Mouse (Mus musculus) granulocyte monocyte progenitor cell, adult 5-6 weeks (primary cell): ENCODE data around the gene Nacad. TPM values are rescaled to one million over a fixed set of nuclear protein-coding genes. Genes with fewer than 3 reads are reported as not detected.

Experiments used
- ATAC-seq: replicated peaks from 2 replicates; pipeline ENCODE4 v1.8.0; 2016; ENCODE audit warnings: mild to moderate bottlenecking, moderate TSS enrichment, inconsistent platforms; ENCODE audit not compliant: poor library complexity, severe bottlenecking
- total RNA-seq, 2 experiments: library from RNA; stranded (forward) in 1 of 2; stranded (reverse) in 1 of 2; fragments of 200-712, 200-1000 nt in 1 of 2; fragments of >200 nt in 1 of 2; fragmentation: Nextera tagmentation in 1 of 2; gene quantifications; 2 replicates each; pipeline ENCODE4 v1.2.3; 2014 to 2017

Gene Nacad
- total RNA-seq, 2 experiments from 2014 or later: not detected

- peak; percentile 74 for ATAC-seq
These were observed 19.2 kb downstream of the Nacad start for GRCm38 (mm10) chr11:6586660-6587059.

- ATAC-seq: no peak
These were observed 20.1 kb downstream of the Nacad start for GRCm38 (mm10) chr11:6585748-6586147.

DNA sequence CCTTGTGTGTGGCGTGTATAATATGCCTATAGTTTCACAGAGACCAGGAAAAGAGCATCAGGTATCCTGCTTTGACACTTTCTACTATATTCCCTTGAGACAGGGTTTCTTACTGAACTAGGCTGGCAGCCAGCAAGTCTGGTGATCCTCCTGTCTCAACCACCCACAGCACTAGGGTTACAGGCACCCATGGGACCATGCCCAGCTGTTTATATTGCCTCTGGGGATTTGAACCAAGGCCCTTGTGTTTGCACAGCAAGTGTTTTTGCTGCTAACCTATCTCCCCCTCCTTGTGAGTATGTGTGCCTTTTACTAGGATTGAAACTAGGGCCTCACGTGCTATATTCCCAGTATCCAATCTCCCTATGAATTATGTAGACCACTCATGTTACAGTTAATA is 24.3 kb downstream of the Nacad start:
- no peak for ATAC-seq

DNA sequence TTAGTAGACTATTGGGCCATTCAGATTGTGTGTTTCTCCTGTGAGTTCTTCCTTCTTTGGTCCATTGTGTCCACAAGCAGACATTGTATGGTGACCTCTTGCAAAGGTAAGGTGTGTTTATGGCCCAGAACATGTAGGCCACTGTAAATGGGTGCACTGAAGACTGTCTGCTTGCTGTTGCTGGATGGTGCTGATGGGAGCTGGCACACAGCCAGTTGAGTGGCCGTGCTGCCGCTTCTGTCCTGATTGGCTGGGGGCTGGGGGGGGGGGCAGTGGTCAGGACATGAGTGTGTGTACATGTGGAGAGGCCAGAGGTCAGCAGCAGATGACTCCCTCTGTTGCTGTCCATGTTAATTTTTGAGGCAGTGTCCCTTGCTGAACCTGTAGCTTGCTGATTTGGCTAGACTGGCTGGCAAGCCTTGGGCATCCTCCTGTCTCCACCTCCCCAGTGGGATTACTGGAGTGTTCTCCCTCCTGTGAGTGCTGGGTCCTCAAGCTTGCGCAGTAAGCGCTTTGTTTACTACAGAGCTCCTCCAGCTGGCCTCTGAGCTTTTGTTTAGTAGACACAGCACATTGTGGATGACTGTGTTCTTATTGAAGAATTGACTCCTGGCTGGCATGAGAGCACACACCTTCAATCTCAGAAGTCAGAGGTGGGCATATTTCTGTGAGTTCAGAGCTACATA is 25.6 kb downstream of the Nacad start:
- ATAC-seq: no peak

DNA sequence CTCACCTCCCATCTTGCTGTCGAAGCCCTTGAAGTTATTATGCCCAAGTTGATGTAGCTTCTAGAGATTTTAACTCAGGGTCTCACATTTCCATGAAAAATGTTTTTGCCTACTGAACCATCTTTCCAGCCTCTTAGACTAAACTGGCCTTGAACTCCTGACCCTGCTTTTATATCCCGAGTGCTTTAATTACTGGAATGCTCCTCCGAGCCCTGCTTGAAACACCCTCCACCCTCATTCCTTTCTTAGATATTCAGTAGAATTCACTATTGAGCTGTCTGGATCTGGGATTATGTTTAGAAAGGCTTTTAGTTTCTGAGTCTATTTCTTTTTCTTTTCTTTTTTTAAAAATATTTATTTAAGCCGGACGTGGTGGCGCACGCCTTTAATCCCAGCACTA is 26.5 kb downstream of the Nacad start:
- ATAC-seq: no peak

GRCm38 (mm10) chr11:6576151-6576550 is 29.7 kb downstream of the Nacad start:
- no peak for ATAC-seq

DNA sequence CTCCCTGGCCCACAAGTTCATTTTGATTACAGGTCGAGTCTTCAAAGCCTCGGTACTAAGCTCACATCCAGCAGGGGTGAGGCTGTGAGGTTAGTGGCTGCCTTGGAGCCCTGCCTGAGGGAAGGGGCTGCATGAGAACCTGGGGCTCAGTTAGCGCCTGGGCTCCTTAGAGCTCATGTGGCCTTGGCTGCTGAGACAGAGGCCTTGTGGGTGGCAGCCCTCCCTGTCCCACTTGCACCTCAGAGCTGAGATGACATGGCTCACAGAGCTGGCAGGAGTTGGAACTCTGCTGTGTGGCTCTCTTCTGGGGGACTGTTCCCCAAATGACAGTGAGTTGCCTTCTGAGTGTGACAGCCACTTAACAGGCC is 36.5 kb downstream of the Nacad start:
- ATAC-seq: no peak

DNA sequence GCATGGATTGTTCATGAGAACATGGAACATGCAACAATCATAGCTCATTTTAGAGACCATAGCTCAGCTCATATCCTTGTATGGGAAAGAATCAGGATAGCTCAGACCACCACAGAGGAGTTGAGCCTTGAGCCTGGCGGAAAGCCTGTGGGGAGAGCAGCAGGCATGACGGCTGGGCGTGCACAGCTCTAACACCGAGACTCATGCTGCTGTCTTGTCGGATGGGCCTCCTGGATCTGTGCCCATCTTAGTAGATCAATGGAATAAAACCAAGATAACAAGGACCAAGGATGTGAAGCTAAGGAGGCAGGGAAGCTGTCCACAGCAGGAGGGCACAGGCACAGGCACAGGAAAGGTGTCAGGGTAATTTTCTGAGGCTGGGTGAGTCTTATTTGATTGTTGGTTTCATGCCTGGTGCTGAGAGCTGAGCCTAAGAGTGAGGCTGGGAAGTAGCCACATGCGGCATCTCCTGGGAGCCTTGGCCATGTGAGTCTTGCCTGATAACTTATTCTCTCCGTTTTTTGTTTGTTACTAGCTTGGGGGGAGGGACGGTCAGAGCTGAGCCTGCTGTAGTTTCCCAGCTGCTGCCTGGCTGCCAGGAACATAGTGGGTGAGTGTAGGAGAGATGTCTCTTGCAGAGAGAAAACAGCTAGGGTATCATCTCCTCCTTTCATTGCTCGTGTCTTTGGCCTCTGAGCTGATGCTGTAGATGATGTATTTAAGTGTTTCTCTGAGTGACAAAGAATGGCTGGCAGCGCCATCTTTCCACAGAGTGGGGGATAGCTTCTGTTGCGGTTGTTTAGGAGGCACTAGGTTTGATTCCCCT is 37.1 kb downstream of the Nacad start:
- no peak for ATAC-seq

GRCm38 (mm10) chr11:6567951-6568350 is 37.9 kb downstream of the Nacad start:
- ATAC-seq: peak; percentile 20; the same call in 1 of the 2 replicates

- ATAC-seq: peak; percentile 38
These were observed 39.4 kb downstream of the Nacad start for GRCm38 (mm10) chr11:6566496-6566895.

DNA sequence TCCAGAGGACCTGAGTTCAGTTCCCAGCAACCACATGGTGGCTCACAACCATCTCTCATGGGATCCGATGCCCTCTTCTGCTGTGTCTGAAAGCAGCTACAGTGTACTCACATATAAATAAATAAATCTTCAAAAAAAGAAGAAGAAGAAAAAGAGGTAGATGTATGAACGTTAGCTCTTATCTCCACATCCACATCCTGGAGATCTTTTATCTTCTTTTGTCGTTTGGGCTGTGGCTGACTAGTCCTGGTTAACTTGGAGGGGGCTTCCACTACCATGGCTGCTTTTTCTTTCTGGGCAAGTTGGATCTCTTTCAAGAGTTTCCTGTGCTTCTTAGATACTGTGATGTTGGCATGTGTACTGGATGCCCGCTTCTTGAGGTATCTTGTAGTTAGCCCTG is 42.7 kb downstream of the Nacad start:
- no peak for ATAC-seq

GRCm38 (mm10) chr11:6562359-6562758 is 43.5 kb downstream of the Nacad start:
- ATAC-seq: peak; percentile 60

DNA sequence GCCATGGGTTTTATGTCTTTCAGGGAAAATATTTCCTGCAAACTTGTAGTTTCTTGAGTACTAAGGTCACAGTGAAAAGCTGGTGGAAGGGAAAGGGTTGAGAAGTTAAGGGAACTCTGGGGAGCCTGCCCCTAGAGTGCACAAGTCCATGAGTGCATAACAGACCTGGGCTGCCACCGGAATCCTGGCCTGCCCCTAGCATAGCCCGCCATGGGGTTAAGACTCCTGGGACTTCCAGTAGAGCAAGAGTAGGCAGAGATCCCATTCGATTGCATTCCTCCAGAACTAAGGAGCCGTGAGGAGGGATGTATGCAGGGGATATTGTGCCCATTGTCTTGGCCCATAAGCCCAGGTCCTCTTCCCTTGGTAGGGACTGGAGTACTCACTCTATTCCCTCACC is 44.4 kb downstream of the Nacad start:
- no peak for ATAC-seq

- ATAC-seq: peak; percentile 81
These were observed 45.0 kb downstream of the Nacad start for GRCm38 (mm10) chr11:6560655-6561360.

GRCm38 (mm10) chr11:6559996-6560395 is 45.9 kb downstream of the Nacad start:
- ATAC-seq: no peak

GRCm38 (mm10) chr11:6558234-6558633 is 47.6 kb downstream of the Nacad start:
- no peak for ATAC-seq

DNA sequence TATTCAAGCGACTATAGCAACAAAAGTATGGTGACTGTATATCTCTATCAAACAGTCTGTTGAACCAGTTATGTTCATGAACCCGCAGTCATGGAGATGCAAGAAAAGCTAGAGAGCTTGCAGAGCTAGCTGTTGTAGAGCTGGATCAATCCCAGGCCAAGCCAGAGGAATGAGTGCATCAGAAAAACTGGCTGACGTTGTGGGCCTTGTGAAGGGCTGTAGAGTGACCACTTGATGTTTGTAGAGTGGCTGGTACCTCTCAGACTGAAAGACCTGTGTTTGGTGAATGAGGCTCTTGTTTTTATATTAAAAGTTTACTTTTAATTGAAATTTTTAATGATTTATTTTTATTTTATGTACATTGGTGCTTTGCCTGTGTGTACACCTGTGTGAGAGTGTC is 55.7 kb downstream of the Nacad start:
- ATAC-seq: no peak

DNA sequence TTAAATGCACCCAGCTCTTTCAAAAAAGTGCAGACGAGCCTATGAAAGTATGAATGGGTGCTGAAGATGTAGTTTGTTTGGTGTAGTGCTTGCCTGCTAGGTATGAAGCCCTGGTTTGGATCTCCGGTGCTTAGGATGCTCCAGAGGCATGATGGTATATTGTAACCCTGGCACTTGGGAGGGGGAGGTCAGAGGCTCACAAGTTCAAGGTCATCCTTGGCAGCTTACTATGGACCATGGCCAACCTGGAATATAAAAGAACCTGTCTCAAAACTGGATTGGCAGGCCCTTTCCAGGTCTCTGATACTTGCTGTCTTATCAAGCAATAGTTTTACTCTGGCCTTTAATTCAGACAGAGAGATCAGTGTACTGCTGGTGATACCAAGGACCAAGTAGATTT is 56.1 kb downstream of the Nacad start:
- ATAC-seq: no peak
